Mouse (Mus musculus) olfactory bulb, adult 2 months (tissue): ENCODE data around the gene Cyp46a1. TPM values are rescaled to one million over a fixed set of nuclear protein-coding genes. Genes with fewer than 3 reads are reported as not detected.

Experiments
- H3K27ac ChIP-seq: fragments of 200-500 bp; 2 replicates; pipeline ENCODE4 v1.5.1; 2012; ENCODE audit warnings: low read depth, low read length; ENCODE audit not compliant: insufficient read depth
- H3K4me1 ChIP-seq: fragments of 200-500 bp; 2 replicates; pipeline ENCODE4 v1.6.1; 2012; ENCODE audit warnings: low read length; ENCODE audit not compliant: control insufficient read depth, insufficient read depth
- H3K4me3 ChIP-seq: fragments of 200-500 bp; 2 replicates; pipeline ENCODE4 v1.5.1; 2012; ENCODE audit warnings: mild to moderate bottlenecking, low read depth, low read length, moderate library complexity; ENCODE audit not compliant: insufficient read depth
- CTCF ChIP-seq: fragments of 200-500 bp; IDR thresholded peaks from 2 replicates; pipeline ENCODE4 v1.5.1; 2012; ENCODE audit warnings: low read depth, mild to moderate bottlenecking, low read length, moderate library complexity; ENCODE audit not compliant: insufficient read depth
- POLR2A ChIP-seq: fragments of 200-500 bp; IDR thresholded peaks from 2 replicates; pipeline ENCODE4 v1.6.1; 2012; ENCODE audit warnings: mild to moderate bottlenecking, low read depth, low read length, moderate library complexity; ENCODE audit not compliant: insufficient read depth
- WGBS: fragments of 180-500 bp; shearing (Covaris S2); methylation state at CpG from one replicate; pipeline ENCODE4 v1.1.7; 2018; 5-methylcytosine and 5-hydroxymethylcytosine counted together
- polyA plus RNA-seq: library from polyadenylated mRNA; stranded (reverse); fragments of >200 nt; gene quantifications from 2 replicates; pipeline ENCODE4 v1.2.4, GENCODE M21; 2012; ENCODE audit warnings: low replicate concordance; ENCODE audit not compliant: missing spikeins, insufficient read depth, insufficient read length

The Cyp46a1 gene
- polyA plus RNA-seq: not detected in 2 replicates

DNA sequence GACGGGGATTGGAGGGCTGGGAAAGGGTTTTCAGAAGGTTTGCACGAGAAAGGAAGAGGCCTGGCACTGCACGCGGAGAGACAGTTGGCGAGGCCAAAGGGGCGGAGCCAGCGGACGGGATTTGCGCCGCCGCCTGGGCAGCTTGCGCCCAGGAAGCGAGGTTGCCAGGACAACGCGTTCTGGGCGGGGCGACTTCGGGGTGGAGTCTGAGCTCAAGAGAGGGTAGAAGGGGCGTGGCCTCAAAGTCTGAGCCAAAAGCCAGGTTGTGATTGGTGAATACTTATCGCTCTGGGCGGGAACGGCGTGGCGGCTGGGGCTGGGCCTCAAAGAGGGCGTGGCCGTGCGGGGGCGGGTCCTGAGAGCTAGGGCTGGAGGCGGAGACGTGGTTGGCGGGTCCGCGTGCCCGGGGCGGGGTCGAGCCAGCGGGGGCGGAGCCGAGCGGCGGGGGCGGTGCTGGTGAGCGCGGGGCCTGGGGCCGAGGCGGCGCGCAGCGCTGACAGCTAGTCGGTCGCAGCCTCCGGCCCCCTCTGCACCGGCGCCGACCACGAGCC lies at the start of gene Cyp46a1:
TSS of gene Cyp46a1 (plus strand) at position 487 of the 551 bp plus-strand sequence.
- Histone ChIP-seq H3K4me1 (peaks cover 26% of the 10 kb centered on the region), H3K4me3 (peak within 1 kb of the TSS; percentile 79), H3K27ac (peak within 1 kb of the TSS; percentile 42)
- TF ChIP-seq POLR2A (no peak), CTCF (no peak)
- 1% methylated on average over 53 of the region's 56 CpGs for WGBS

DNA sequence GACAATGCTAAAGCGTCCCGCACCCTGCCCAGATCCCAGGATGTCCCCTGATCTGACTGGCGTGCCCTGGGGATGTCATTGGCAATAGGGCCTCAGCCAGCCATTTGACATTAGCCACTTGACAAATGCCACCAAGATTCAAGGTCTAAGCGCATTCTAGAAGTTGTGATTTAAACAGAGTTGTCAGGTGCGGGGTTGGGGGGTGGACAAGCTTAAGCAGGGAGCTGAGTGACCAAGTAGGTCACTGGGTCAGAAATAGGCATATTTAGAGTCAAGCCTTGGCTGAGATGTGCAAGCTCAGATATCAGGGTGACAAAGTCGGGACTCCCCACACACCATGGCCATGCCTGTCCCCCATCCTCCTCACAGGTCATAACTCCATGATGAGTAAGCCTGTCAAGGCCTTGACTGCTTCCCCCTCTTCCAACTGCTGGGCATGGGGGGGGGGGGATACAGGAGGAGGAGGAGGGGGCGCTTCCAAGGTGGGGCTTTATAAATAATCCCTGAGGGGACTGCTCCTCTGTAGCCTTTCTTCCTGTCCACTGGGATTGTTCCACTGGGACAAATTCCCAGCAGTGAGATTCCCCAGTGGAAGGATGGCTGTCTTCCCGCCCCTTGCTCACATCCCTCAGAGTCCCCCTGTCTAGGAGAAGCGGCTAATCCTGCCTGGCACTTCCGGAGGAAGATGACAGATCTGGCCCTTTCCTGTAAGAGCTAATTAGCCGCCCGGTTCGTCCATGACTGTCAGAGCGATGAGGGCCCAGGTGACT lies 49.5 kb upstream of the Cyp46a1 start:
- TF ChIP-seq CTCF (no peak), POLR2A (no peak)
- Histone ChIP-seq H3K4me1 (peaks cover 5% of the 10 kb centered on the region), H3K27ac (no peak overlapping the region), H3K4me3 (no peak overlapping the region)
- 67% methylated on average over 14 of the region's 14 CpGs for WGBS

DNA sequence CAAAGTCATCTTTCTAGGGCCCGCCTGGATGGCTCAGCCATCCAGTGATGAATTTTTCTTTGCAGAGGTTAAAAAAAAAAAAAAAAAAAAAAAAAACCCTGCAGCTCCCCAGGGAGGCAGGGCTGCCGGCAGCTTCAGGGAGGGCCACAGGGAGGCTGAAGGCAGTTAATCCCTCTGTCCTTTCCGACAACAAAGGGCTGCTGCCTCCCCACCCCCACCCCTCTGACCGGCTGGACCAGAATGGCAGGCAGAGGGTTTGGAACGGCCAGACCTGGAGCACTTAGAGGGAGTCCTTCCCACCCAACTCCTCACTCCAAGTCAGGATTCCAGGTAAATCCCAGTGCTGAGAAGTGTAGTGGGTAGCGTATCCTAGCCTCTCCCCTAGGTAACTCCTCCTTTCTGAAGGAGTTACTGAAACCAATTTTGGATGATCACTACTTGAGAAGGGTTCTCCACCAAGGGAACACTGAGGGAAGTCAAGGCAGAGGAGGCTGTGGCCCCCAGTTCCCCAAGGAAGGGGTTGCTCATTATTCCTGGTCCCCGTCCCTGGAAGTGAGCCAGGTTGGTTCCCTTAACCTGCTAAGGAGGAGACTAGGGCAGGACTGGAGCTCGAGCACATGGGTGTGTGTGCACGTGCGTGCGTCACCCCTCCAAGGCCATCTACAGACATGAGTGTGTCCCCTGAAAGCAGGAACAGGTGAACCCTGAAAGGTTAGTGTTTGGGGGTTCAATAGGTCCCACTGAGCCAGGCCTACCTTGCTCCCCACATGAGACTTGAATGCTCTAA lies 48.8 kb upstream of the Cyp46a1 start:
- TF ChIP-seq POLR2A: no peak
- TF ChIP-seq CTCF: no peak
- Histone ChIP-seq H3K27ac (no peak overlapping the region), H3K4me1 (peaks cover 5% of the 10 kb centered on the region), H3K4me3 (no peak overlapping the region)
- WGBS: 59% methylated on average over 11 of the region's 11 CpGs

DNA sequence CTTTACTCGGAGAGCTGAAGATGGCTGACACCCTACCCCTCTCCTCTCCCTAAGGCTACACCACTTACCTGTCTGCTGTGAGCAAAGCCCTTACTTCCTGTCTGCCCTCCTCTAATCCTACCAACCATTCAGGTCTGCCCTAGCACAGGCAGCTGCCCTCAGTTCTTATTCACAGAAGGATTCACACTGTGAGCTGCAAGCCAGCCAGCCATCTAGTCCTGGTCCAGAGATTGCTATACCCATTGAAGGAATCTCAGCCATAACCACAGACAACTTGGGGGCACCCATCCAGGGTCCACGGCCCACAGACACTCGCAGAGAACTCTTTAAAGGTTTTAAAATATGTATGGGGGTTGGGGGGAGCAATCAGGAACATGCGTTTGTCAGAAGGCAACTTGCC lies 47.8 kb upstream of the Cyp46a1 start:
- no peak overlapping the region for H3K27ac ChIP-seq
- TF ChIP-seq POLR2A (no peak), CTCF (no peak)
- peaks cover 5% of the 10 kb centered on the region for H3K4me1 ChIP-seq
- WGBS: 92% methylated on average over 4 of the region's 4 CpGs
- no peak overlapping the region for H3K4me3 ChIP-seq

DNA sequence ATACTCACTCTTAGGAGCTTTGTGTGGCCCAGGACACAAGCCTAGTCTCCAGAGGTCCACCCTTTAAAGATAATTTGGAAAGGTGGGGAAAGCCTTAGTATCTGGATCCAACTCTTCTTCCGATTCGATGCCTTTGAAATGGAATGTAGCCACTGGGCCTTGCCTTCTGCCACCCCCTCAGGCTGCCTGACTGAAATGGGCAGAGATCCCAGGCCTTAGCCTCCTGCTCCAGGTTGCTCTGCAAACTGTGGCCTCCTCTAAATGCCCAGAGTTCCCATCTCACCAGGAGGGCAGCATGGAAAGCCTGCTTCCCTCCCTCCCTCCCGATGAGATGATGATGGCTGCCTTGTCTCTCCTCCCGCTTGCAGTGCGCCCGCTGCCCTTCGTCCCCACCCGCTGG lies 47.2 kb upstream of the Cyp46a1 start:
- 95% methylated on average over 8 of the region's 8 CpGs for WGBS
- H3K27ac ChIP-seq: no peak overlapping the region
- H3K4me3 ChIP-seq: no peak overlapping the region
- H3K4me1 ChIP-seq: peaks cover 5% of the 10 kb centered on the region
- TF ChIP-seq POLR2A (no peak), CTCF (no peak)

DNA sequence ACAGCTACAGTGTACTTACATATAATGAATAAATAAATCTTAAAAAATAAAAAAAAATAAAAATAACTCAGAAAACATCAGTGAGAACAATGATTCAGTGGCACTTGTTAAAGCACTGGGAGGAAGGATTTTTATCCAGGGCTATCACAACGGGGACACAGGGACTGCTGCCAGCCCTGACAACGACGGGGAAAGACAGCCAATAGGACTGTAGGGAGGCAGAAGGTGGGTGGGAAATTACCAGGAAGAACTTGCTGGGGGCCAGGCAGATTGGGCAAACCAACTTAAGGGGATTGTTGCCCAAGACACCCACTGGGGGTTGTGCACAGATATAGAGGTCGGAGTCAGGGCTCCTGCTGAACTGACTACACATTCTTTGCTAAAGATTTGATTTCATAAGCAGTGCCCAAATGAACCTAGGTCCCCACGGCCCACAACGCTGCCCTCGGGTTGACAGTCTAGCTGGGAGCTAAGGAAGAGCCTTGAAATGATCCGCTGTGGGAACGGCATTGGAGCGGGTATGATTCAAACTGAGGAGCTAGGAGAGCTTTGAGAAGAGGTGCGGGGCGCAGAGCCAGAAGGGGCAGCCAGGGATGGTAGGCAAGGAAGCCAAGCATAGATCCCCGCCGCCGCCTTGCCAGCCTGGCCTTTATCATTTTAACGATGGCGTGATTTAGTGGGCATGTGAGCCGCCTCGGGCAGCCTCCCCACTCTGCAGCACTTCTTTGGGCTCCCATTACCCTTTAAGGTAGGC lies 45.9 kb upstream of the Cyp46a1 start:
- WGBS: 48% methylated on average over 19 of the region's 19 CpGs
- TF ChIP-seq CTCF: no peak
- TF ChIP-seq POLR2A: no peak
- peaks cover 7% of the 10 kb centered on the region for H3K4me1 ChIP-seq
- no peak overlapping the region for H3K4me3 ChIP-seq
- H3K27ac ChIP-seq: no peak overlapping the region

DNA sequence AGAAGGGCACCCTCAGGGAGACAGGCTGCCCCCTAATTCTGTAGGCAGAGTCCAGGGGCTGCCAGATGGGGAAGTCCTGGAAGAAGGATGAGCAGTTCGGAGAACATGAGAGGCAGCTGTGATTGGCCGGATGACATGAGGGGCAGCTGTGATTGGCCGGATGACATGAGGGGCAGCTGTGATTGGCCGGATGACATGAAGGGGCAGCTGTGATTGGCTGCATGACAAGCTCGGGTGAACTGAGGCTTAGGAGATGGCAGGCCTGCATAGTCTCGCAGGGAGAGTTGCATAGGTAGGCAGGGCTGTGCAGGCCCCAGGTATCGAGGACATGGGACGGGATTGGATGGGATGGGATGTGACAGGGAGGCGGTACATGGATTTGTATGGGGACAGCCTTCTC lies 41.8 kb upstream of the Cyp46a1 start:
- TF ChIP-seq CTCF: no peak
- TF ChIP-seq POLR2A: no peak
- WGBS: 42% methylated on average over 9 of the region's 9 CpGs
- Histone ChIP-seq H3K4me3 (no peak overlapping the region), H3K4me1 (peaks cover 11% of the 10 kb centered on the region), H3K27ac (no peak overlapping the region)

DNA sequence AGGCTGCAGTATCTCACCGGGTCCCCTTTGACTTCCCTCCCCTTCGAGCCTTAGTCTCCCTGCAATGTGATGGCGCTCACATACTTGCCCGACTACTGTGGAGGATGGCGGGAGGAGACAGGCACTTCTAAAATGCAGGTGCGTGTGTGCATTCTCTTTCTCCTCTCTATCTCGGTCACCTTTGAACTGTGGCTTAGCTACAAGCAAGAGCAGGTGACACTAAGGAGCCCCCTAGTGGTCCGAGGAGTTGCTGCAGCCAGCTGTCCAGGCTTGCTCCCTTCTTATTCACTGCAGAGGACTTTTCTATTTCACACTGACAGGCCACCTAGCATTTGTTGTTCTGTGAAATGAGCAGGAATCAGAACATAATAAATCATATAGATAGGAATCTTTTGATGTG lies 41.2 kb upstream of the Cyp46a1 start:
- Histone ChIP-seq H3K4me3 (no peak overlapping the region), H3K27ac (no peak overlapping the region), H3K4me1 (peaks cover 11% of the 10 kb centered on the region)
- 9% methylated on average over 8 of the region's 8 CpGs for WGBS
- TF ChIP-seq CTCF (peak; percentile 80), POLR2A (no peak)
